8 mouse cellular contexts compared by ENCODE assay signal in the genomic region with DNA sequence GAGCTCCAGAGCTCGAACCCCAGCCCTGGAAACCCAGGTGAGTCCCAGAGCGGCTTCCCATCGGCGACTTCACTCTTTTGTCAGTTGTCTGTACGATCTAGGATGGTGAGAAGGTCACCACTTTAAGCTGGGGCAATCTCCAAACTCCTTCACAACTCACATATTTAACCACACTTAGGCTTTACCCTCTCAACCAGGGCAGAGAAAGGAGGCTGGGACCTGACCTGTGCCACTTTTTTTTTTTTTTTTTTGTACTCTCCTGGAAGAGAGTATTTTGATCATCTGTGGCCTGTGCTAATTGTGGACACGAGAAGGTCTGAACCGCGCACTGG. TPM values are rescaled to one million over a fixed set of nuclear protein-coding genes. Genes with fewer than 3 reads are reported as not detected.
DNase-seq lines count a peak whose midpoint lies in the region; ATAC-seq and TF ChIP-seq lines count a peak whose summit lies in the region.

No protein-coding gene starts in this region.

- ATAC-seq in forebrain, embryonic 13.5 days = no peak
- peak; percentile 42; the same call in 1 of the 2 replicates for ATAC-seq in liver, embryonic 11.5 days (replicated peaks; ENCODE audit: low FRiP score)
- ATAC-seq in stomach, embryonic 15.5 days (ENCODE audit: insufficient read depth, low FRiP score, low read depth) = no peak

- 28% methylated on average over 8 of the region's 8 CpGs for WGBS in spleen, adult 2 months
- 14% methylated on average over 8 of the region's 8 CpGs for WGBS in forebrain, embryonic 13.5 days
- WGBS in liver, embryonic 11.5 days = 15% methylated on average over 8 of the region's 8 CpGs
- 18% methylated on average over 8 of the region's 8 CpGs for WGBS in stomach, embryonic 15.5 days

- TF ChIP-seq POLR2A in spleen, adult 2 months (IDR thresholded peaks at IDR 0.05; ENCODE audit: low read depth, low read length) = no peak

- no peaks in the 10 kb centered on the region for H3K36me3 ChIP-seq in spleen, adult 2 months (ENCODE audit: control insufficient read depth, insufficient read depth, low read length)
- H3K36me3 ChIP-seq in forebrain, embryonic 13.5 days (ENCODE audit: poor library complexity, severe bottlenecking) = no peaks in the 10 kb centered on the region
- no peaks in the 10 kb centered on the region for H3K36me3 ChIP-seq in liver, embryonic 11.5 days (ENCODE audit: control insufficient read depth, insufficient read depth, low read length)
- H3K36me3 ChIP-seq in stomach, embryonic 15.5 days = no peaks in the 10 kb centered on the region

- H3K27ac ChIP-seq in spleen, adult 2 months (ENCODE audit: insufficient read depth, low read length) = peak overlapping the region; percentile 83
- H3K27ac ChIP-seq in forebrain, embryonic 13.5 days = no peak overlapping the region
- H3K27ac ChIP-seq in liver, embryonic 11.5 days (ENCODE audit: low read depth, low read length) = no peak overlapping the region
- H3K27ac ChIP-seq in stomach, embryonic 15.5 days = peak overlapping the region; percentile 65

- DNase-seq in spleen, adult 2 months (ENCODE audit: low read depth in 1 of 2, low spot score in 2 of 2) = no peak
- no peak for DNase-seq in spleen, postnatal 4 days (ENCODE audit: low spot score in 2 of 2)
- DNase-seq in liver, embryonic 11.5 days (ENCODE audit: low spot score) = no peak
- DNase-seq in urinary bladder, adult 2 months (ENCODE audit: low spot score) = no peak
- DNase-seq in T-cell, adult 2 months (ENCODE audit: low spot score) = no peak
- no peak for DNase-seq in cerebellum, adult 9-10 months

- H3K4me2 ChIP-seq in forebrain, embryonic 13.5 days = peak overlapping the region; percentile 58
- peak overlapping the region; percentile 68 for H3K4me2 ChIP-seq in liver, embryonic 11.5 days
- H3K4me2 ChIP-seq in stomach, embryonic 15.5 days = peak overlapping the region; percentile 43

- no peaks in the 10 kb centered on the region; the same call in 1 of the 2 replicates for H3K4me1 ChIP-seq in spleen, adult 2 months (ENCODE audit: control insufficient read depth, insufficient read depth, insufficient read length)
- H3K4me1 ChIP-seq in forebrain, embryonic 13.5 days = peaks cover 8% of the 10 kb centered on the region; the same call in 1 of the 2 replicates
- H3K4me1 ChIP-seq in liver, embryonic 11.5 days (replicated peaks; ENCODE audit: control insufficient read depth, insufficient read depth, low read length) = no peaks in the 10 kb centered on the region
- H3K4me1 ChIP-seq in stomach, embryonic 15.5 days = no peaks in the 10 kb centered on the region

- peak overlapping the region; percentile 71 for H3K9ac ChIP-seq in forebrain, embryonic 13.5 days
- peak overlapping the region; percentile 71 for H3K9ac ChIP-seq in liver, embryonic 11.5 days (ENCODE audit: low read depth, low read length)
- H3K9ac ChIP-seq in stomach, embryonic 15.5 days = peak overlapping the region; percentile 46; the same call in 1 of the 2 replicates

- no peak for TF ChIP-seq CTCF in spleen, adult 2 months (IDR thresholded peaks at IDR 0.05; ENCODE audit: extremely low read depth, insufficient read depth, insufficient read length, insufficient replicate concordance)

- H3K27me3 ChIP-seq in spleen, adult 2 months (ENCODE audit: control insufficient read depth, insufficient read depth, low read length) = no peaks in the 10 kb centered on the region
- H3K27me3 ChIP-seq in forebrain, embryonic 13.5 days = no peaks in the 10 kb centered on the region
- no peaks in the 10 kb centered on the region for H3K27me3 ChIP-seq in liver, embryonic 11.5 days (replicated peaks; ENCODE audit: control insufficient read depth, insufficient read depth, low read length)
- H3K27me3 ChIP-seq in stomach, embryonic 15.5 days (replicated peaks) = no peaks in the 10 kb centered on the region

- peak overlapping the region; percentile 70 for H3K4me3 ChIP-seq in spleen, adult 2 months (ENCODE audit: extremely low read depth, insufficient read depth, insufficient read length)
- H3K4me3 ChIP-seq in forebrain, embryonic 13.5 days = peak overlapping the region; percentile 51
- peak overlapping the region; percentile 58 for H3K4me3 ChIP-seq in liver, embryonic 11.5 days (ENCODE audit: low read depth, low read length)
- peak overlapping the region; percentile 52 for H3K4me3 ChIP-seq in stomach, embryonic 15.5 days (replicated peaks)

- H3K9me3 ChIP-seq in forebrain, embryonic 13.5 days (replicated peaks) = no peaks in the 10 kb centered on the region
- H3K9me3 ChIP-seq in liver, embryonic 11.5 days (ENCODE audit: control insufficient read depth, low read length) = no peaks in the 10 kb centered on the region
- no peaks in the 10 kb centered on the region for H3K9me3 ChIP-seq in stomach, embryonic 15.5 days

RNA-seq across cellular contexts. Expression of a gene that starts 0.2 kb away (rescaled TPM):
- polyA plus RNA-seq in spleen, adult 2 months (2012; rRNA removed) = 1.2 and 1.6 TPM in 2 replicates
- polyA plus RNA-seq in forebrain, embryonic 13.5 days (2015; fragmentation: Nextera tagmentation; extraction: Ambion mirVana) = 16.4 and 17.3 TPM in 2 replicates
- polyA plus RNA-seq in liver, embryonic 11.5 days (2014; fragmentation: Nextera tagmentation; extraction: Ambion mirVana) = 16.2 and 19.7 TPM in 2 replicates
- polyA plus RNA-seq in stomach, embryonic 15.5 days (2015; fragmentation: Nextera tagmentation; extraction: Ambion mirVana) = 22.5 and 24.8 TPM in 2 replicates
- polyA plus RNA-seq in urinary bladder, adult 2 months (2012; rRNA removed) = 4.6 and 5.7 TPM in 2 replicates

RNA-seq across cellular contexts. Expression of a gene that starts 11.8 kb away (rescaled TPM):
- 29.5 and 33.6 TPM in 2 replicates for polyA plus RNA-seq in spleen, adult 2 months (2012; rRNA removed)
- 331 and 363 TPM in 2 replicates for polyA plus RNA-seq in forebrain, embryonic 13.5 days (2015; fragmentation: Nextera tagmentation; extraction: Ambion mirVana)
- 433 and 493 TPM in 2 replicates for polyA plus RNA-seq in liver, embryonic 11.5 days (2014; fragmentation: Nextera tagmentation; extraction: Ambion mirVana)
- polyA plus RNA-seq in stomach, embryonic 15.5 days (2015; fragmentation: Nextera tagmentation; extraction: Ambion mirVana) = 412 and 422 TPM in 2 replicates
- polyA plus RNA-seq in urinary bladder, adult 2 months (2012; rRNA removed) = 213 and 279 TPM in 2 replicates

RNA-seq across cellular contexts. Expression of a gene that starts 15.6 kb away (rescaled TPM):
- 2.9 and 3.1 TPM in 2 replicates for polyA plus RNA-seq in spleen, adult 2 months (2012; rRNA removed)
- polyA plus RNA-seq in forebrain, embryonic 13.5 days (2015; fragmentation: Nextera tagmentation; extraction: Ambion mirVana) = 27.0 and 29.4 TPM in 2 replicates
- polyA plus RNA-seq in liver, embryonic 11.5 days (2014; fragmentation: Nextera tagmentation; extraction: Ambion mirVana) = 56.8 and 61.2 TPM in 2 replicates
- polyA plus RNA-seq in stomach, embryonic 15.5 days (2015; fragmentation: Nextera tagmentation; extraction: Ambion mirVana) = 74.3 and 79.6 TPM in 2 replicates
- polyA plus RNA-seq in urinary bladder, adult 2 months (2012; rRNA removed) = 18.6 and 20.4 TPM in 2 replicates

Comparison
In these comparisons a context has a peak if more than half of its experiments do, and no peak if none do; other contexts are left out.
1. H3K27ac ChIP-seq: peak in spleen, adult 2 months (single experiment) and stomach, embryonic 15.5 days (single experiment); none in forebrain, embryonic 13.5 days (single experiment) and liver, embryonic 11.5 days (single experiment).
2. Peak in every context shown above with its lines, with median percentiles within 50 percentile points of each other: H3K4me3 ChIP-seq, H3K4me2 ChIP-seq and H3K9ac ChIP-seq.